8 mouse cellular contexts compared by ENCODE assay signal in genomic region chr10:7725751-7726500, GRCm38 (mm10). TPM values are rescaled to one million over a fixed set of nuclear protein-coding genes. Genes with fewer than 3 reads are reported as not detected.
DNase-seq lines count a peak whose midpoint lies in the region; ATAC-seq and TF ChIP-seq lines count a peak whose summit lies in the region.

Gene Katna1 (plus strand): TSS chr10:7726000.

- peak; percentile 98 for DNase-seq in ES-E14 (ENCODE audit: low read depth, low spot score)
- peak; percentile 86 for DNase-seq in cerebellum, adult 11-12 months
- DNase-seq in heart, postnatal 25 days (ENCODE audit: low spot score): peak; percentile 86
- peak; percentile 83 to 92 for DNase-seq in layer of hippocampus, adult 18-20 months (ENCODE audit: low spot score in 2 of 2)
- peak; percentile 89 for DNase-seq in lung, adult 2 months
- DNase-seq in thymus, adult 18-20 months: peak; percentile 87 to 90

- no peak within 1 kb of the TSS for H3K27ac ChIP-seq in ES-E14 (ENCODE audit: insufficient read depth, low read depth, low read length, poor library complexity, severe bottlenecking)
- H3K27ac ChIP-seq in forebrain, embryonic 15.5 days (replicated peaks): peak within 1 kb of the TSS; percentile 75

- under 1% methylated on average over 49 of the region's 49 CpGs for WGBS in forebrain, embryonic 15.5 days
- WGBS in lung, adult 2 months: under 1% methylated on average over 49 of the region's 49 CpGs

- in situ Hi-C loops in ES-E14 (cut with MboI; ENCODE audit: low sequenced_read_pairs in 2 of 2, unreplicated experiment in 2 of 2): no loop called here

- H3K4me2 ChIP-seq in forebrain, embryonic 15.5 days (replicated peaks): peak within 1 kb of the TSS; percentile 63

- H3K9me3 ChIP-seq in ES-E14 (ENCODE audit: control insufficient read depth, insufficient read depth, low read depth, low read length): no peaks in the 10 kb centered on the region
- H3K9me3 ChIP-seq in forebrain, embryonic 15.5 days: no peaks in the 10 kb centered on the region

- TF ChIP-seq POLR2A in lung, adult 2 months (IDR thresholded peaks at IDR 0.05; ENCODE audit: borderline replicate concordance, extremely low read depth, low read depth, low read length): peak; percentile 68; the same call in 1 of the 2 replicates

- H3K9ac ChIP-seq in ES-E14 (ENCODE audit: insufficient read depth, low read depth, low read length, poor library complexity, severe bottlenecking): peak within 1 kb of the TSS; percentile 92
- H3K9ac ChIP-seq in forebrain, embryonic 15.5 days (replicated peaks): peak within 1 kb of the TSS; percentile 79

- H3K4me3 ChIP-seq in ES-E14 (ENCODE audit: insufficient read depth in 1 of 2, low read depth in 1 of 2, low read length in 2 of 2, poor library complexity in 1 of 2, severe bottlenecking in 1 of 2): peak within 1 kb of the TSS; percentile 84 to 93
- peak within 1 kb of the TSS; percentile 82 for H3K4me3 ChIP-seq in forebrain, embryonic 15.5 days
- peak within 1 kb of the TSS; percentile 91 for H3K4me3 ChIP-seq in lung, adult 2 months (replicated peaks; ENCODE audit: extremely low read depth, low read depth, low read length)

- intact Hi-C loops in heart, postnatal 25 days (cut with DNase I): loop anchor here (2.0 kb wide), 1 partner anchor 53 kb away; no protein-coding TSS in a partner anchor

- TF ChIP-seq CTCF in lung, adult 2 months (IDR thresholded peaks at IDR 0.05; ENCODE audit: insufficient read depth, low read length): no peak

- peaks cover 0 to 3% of the 10 kb centered on the region in 2 experiments; a peak in 2 of 4 replicates for H3K4me1 ChIP-seq in ES-E14 (ENCODE audit: control insufficient read depth in 2 of 2, insufficient read depth in 2 of 2, low read length in 2 of 2, poor library complexity in 1 of 2)
- H3K4me1 ChIP-seq in forebrain, embryonic 15.5 days: peaks cover 17% of the 10 kb centered on the region
- H3K4me1 ChIP-seq in lung, adult 2 months (ENCODE audit: control insufficient read depth, insufficient read depth, low read length): peaks cover 2% of the 10 kb centered on the region; the same call in 1 of the 2 replicates

- no peaks in the 10 kb centered on the region for H3K36me3 ChIP-seq in ES-E14 (ENCODE audit: control insufficient read depth, insufficient read depth, low read length, poor library complexity, severe bottlenecking)
- no peaks in the 10 kb centered on the region for H3K36me3 ChIP-seq in forebrain, embryonic 15.5 days

- H3K27me3 ChIP-seq in forebrain, embryonic 15.5 days: no peaks in the 10 kb centered on the region

- peak; percentile 98 for ATAC-seq in forebrain, embryonic 15.5 days (replicated peaks)
- ATAC-seq in neutrophil, adult 5-6 weeks (ENCODE audit: extremely low read depth, insufficient number of reproducible peaks, low FRiP score, poor library complexity, severe bottlenecking): peak; percentile 92

TF ChIP-seq in ES-E14, 5 proteins besides CTCF, POLR2A, EP300 and RAD21:
- TF ChIP-seq MAFK (IDR thresholded peaks at IDR 0.05; ENCODE audit: insufficient read depth, low read depth, low read length) (no peak), HCFC1 (IDR thresholded peaks at IDR 0.05; ENCODE audit: borderline replicate concordance, insufficient read depth, low read length) (peak; percentile 22; the same call in 1 of the 2 replicates), ZNF384 (IDR thresholded peaks at IDR 0.05; ENCODE audit: low read depth, low read length) (no peak), CHD2 (IDR thresholded peaks at IDR 0.05; ENCODE audit: low read depth, low read length) (no peak)

RNA-seq across cellular contexts. Expression of gene Katna1, which starts in this region (rescaled TPM):
- 36.6 and 44.0 TPM in 2 replicates for total RNA-seq in ES-E14 (2012; rRNA removed)
- polyA plus RNA-seq in forebrain, embryonic 15.5 days (2015; fragmentation: Nextera tagmentation; extraction: Ambion mirVana): 41.8 and 42.5 TPM in 2 replicates
- total RNA-seq in heart, postnatal 25 days (2021): 10 to 100 TPM; 12.6 to 14.3 TPM
- total RNA-seq in layer of hippocampus, adult 18-20 months (2021): 10 to 100 TPM; 16.0 to 18.7 TPM
- 2.0 and 4.6 TPM in 2 replicates for polyA plus RNA-seq in lung, adult 2 months (2012; rRNA removed)
- total RNA-seq in neutrophil, adult 5-6 weeks (2017): 76.2 and 89.4 TPM in 2 replicates
